Mouse (Mus musculus) liver, postnatal 0 days (tissue): ENCODE measurements around the gene Gfra1. TPM values are rescaled to one million over a fixed set of nuclear protein-coding genes. Genes with fewer than 3 reads are reported as not detected.

Source experiments
- ATAC-seq: fragments of 200-750 bp; cut with Nextera tagmentation; 2 replicates; pipeline ENCODE4 v1.8.0; 2017; ENCODE audit warnings: mild to moderate bottlenecking, moderate library complexity
- DNase-seq: peaks from one replicate; pipeline ENCODE4 v3.0.0-alpha.2; 2016
- H3K27ac ChIP-seq: fragments of 300-500 bp; sonication (generic); 2 replicates; pipeline ENCODE4 v1.5.1; 2014; ENCODE audit warnings: antibody characterized with exemption, moderate library complexity, mild to moderate bottlenecking, low read depth
- H3K27me3 ChIP-seq: fragments of 300-500 bp; sonication (generic); 2 replicates; pipeline ENCODE4 v1.6.1; 2014; ENCODE audit warnings: low read length, control low read depth, mixed read lengths; ENCODE audit not compliant: insufficient read depth
- H3K36me3 ChIP-seq: fragments of 300-500 bp; sonication (generic); replicated peaks from 2 replicates; pipeline ENCODE4 v1.6.1; 2014; ENCODE audit warnings: mild to moderate bottlenecking, control low read depth, low read length, moderate library complexity, mixed read lengths; ENCODE audit not compliant: insufficient read depth
- H3K4me1 ChIP-seq: fragments of 300-500 bp; sonication (generic); 2 replicates; pipeline ENCODE4 v1.6.1; 2014; ENCODE audit warnings: antibody characterized with exemption, mild to moderate bottlenecking, control low read depth; ENCODE audit not compliant: insufficient read depth
- H3K4me2 ChIP-seq: fragments of 300-500 bp; sonication (generic); 2 replicates; pipeline ENCODE4 v1.6.1; 2014; ENCODE audit warnings: low read depth, mild to moderate bottlenecking, low read length, moderate library complexity, mixed read lengths
- H3K4me3 ChIP-seq: fragments of 300-500 bp; sonication (generic); 2 replicates; pipeline ENCODE4 v1.5.1; 2014; ENCODE audit warnings: low read depth, low read length
- H3K9ac ChIP-seq: fragments of 300-500 bp; sonication (generic); replicated peaks from 2 replicates; pipeline ENCODE4 v1.6.1; 2014; ENCODE audit warnings: mild to moderate bottlenecking, moderate library complexity
- H3K9me3 ChIP-seq: fragments of 300-500 bp; sonication (generic); 2 replicates; pipeline ENCODE4 v1.6.1; 2016; ENCODE audit warnings: mild to moderate bottlenecking, control low read depth, low read length, mixed read lengths
- CTCF ChIP-seq: sonication (generic); IDR thresholded peaks from 2 replicates; pipeline ENCODE4 v1.5.1; 2016; ENCODE audit warnings: antibody characterized with exemption, low read depth
- EP300 ChIP-seq: IDR thresholded peaks from 2 replicates; pipeline ENCODE4 v1.6.1; 2016; ENCODE audit warnings: antibody characterized with exemption, low read depth, mild to moderate bottlenecking
- WGBS: fragments of 180-500 bp; shearing (Covaris S2); extraction: QIAGEN DNeasy Blood & Tissue Kit; methylation state at CpG from one replicate; pipeline ENCODE4 v1.1.7; 2014; ENCODE audit not compliant: insufficient replicate concordance; 5-methylcytosine and 5-hydroxymethylcytosine counted together
- polyA plus RNA-seq: library from polyadenylated mRNA; unstranded; fragments of >200 nt; fragmentation: Nextera tagmentation; extraction: Ambion mirVana; gene quantifications from 2 replicates; pipeline ENCODE4 v1.2.1, GENCODE M21; 2015

Gfra1 gene
- polyA plus RNA-seq, 1 experiment from 2014 or later, result 8.8 TPM

- WGBS, result 61% methylated on average over 12 of the region's 12 CpGs
- no peak overlapping the region for H3K4me3 ChIP-seq
- H3K27me3 ChIP-seq, result no peaks in the 10 kb centered on the region
- ATAC-seq (no peak), DNase-seq (no peak)
- no peaks in the 10 kb centered on the region for H3K4me1 ChIP-seq
- H3K4me2 ChIP-seq, result no peak overlapping the region
- no peak overlapping the region for H3K9ac ChIP-seq
- no peaks in the 10 kb centered on the region for H3K36me3 ChIP-seq
- H3K9me3 ChIP-seq, result no peaks in the 10 kb centered on the region
- TF ChIP-seq CTCF (no peak), EP300 (no peak)
- H3K27ac ChIP-seq, result no peak overlapping the region
These were observed 119.9 kb downstream of the Gfra1 start for GRCm38 (mm10) chr19:58335585-58336530.

- no peaks in the 10 kb centered on the region for H3K9me3 ChIP-seq
- H3K4me3 ChIP-seq, result no peak overlapping the region
- no peaks in the 10 kb centered on the region for H3K4me1 ChIP-seq
- TF ChIP-seq CTCF (no peak), EP300 (no peak)
- no peaks in the 10 kb centered on the region for H3K27me3 ChIP-seq
- ATAC-seq, result no peak
- H3K9ac ChIP-seq, result no peak overlapping the region
- no peak overlapping the region for H3K27ac ChIP-seq
- no peak overlapping the region for H3K4me2 ChIP-seq
- 76% methylated on average over 5 of the region's 5 CpGs for WGBS
- no peak for DNase-seq
- no peaks in the 10 kb centered on the region for H3K36me3 ChIP-seq
These were observed 126.4 kb downstream of the Gfra1 start for GRCm38 (mm10) chr19:58329305-58329704.

- Histone ChIP-seq H3K9ac (no peak overlapping the region), H3K9me3 (no peaks in the 10 kb centered on the region), H3K4me2 (no peak overlapping the region), H3K4me3 (no peak overlapping the region), H3K36me3 (no peaks in the 10 kb centered on the region), H3K27me3 (no peaks in the 10 kb centered on the region), H3K4me1 (no peaks in the 10 kb centered on the region), H3K27ac (no peak overlapping the region)
- no peak for ATAC-seq
- WGBS, result 75% methylated on average over 5 of the region's 5 CpGs
- TF ChIP-seq CTCF, result no peak
- no peak for TF ChIP-seq EP300
- DNase-seq, result no peak
These were observed 127.7 kb downstream of the Gfra1 start for GRCm38 (mm10) chr19:58328014-58328413.

GRCm38 (mm10) chr19:58316474-58316873, 139.2 kb downstream of the Gfra1 start:
- Histone ChIP-seq H3K27ac (no peak overlapping the region), H3K4me2 (no peak overlapping the region), H3K27me3 (no peaks in the 10 kb centered on the region), H3K36me3 (no peaks in the 10 kb centered on the region), H3K9ac (no peak overlapping the region), H3K4me3 (no peak overlapping the region), H3K4me1 (no peaks in the 10 kb centered on the region), H3K9me3 (peaks cover 14% of the 10 kb centered on the region)
- DNase-seq (no peak), ATAC-seq (no peak)
- WGBS, result 76% methylated on average over 5 of the region's 5 CpGs
- TF ChIP-seq EP300 (no peak), CTCF (no peak)

- ATAC-seq, result no peak
- WGBS, result 80% methylated on average over 5 of the region's 5 CpGs
- H3K27ac ChIP-seq, result no peak overlapping the region
- TF ChIP-seq CTCF (no peak), EP300 (no peak)
- DNase-seq, result no peak
- H3K9me3 ChIP-seq, result peaks cover 14% of the 10 kb centered on the region
- no peaks in the 10 kb centered on the region for H3K36me3 ChIP-seq
- H3K4me1 ChIP-seq, result no peaks in the 10 kb centered on the region
- H3K27me3 ChIP-seq, result no peaks in the 10 kb centered on the region
- H3K9ac ChIP-seq, result no peak overlapping the region
- no peak overlapping the region for H3K4me3 ChIP-seq
- H3K4me2 ChIP-seq, result no peak overlapping the region
These were observed 140.0 kb downstream of the Gfra1 start for GRCm38 (mm10) chr19:58315681-58316080.

GRCm38 (mm10) chr19:58314631-58315030, 141.1 kb downstream of the Gfra1 start:
- H3K27ac ChIP-seq, result no peak overlapping the region
- no peak for DNase-seq
- H3K27me3 ChIP-seq, result no peaks in the 10 kb centered on the region
- H3K9ac ChIP-seq, result no peak overlapping the region
- no peak overlapping the region for H3K4me3 ChIP-seq
- H3K4me1 ChIP-seq, result no peaks in the 10 kb centered on the region
- no peaks in the 10 kb centered on the region for H3K36me3 ChIP-seq
- 80% methylated on average over 5 of the region's 5 CpGs for WGBS
- no peak overlapping the region for H3K4me2 ChIP-seq
- H3K9me3 ChIP-seq, result peaks cover 14% of the 10 kb centered on the region
- no peak for ATAC-seq
- no peak for TF ChIP-seq CTCF
- no peak for TF ChIP-seq EP300
